Mouse (Mus musculus) CH12.LX (cell line): ENCODE measurements around the gene 1700013G24Rik. TPM values are rescaled to one million over a fixed set of nuclear protein-coding genes. Genes with fewer than 3 reads are reported as not detected.

ENCODE experiments used
- DNase-seq: peaks from one replicate; pipeline ENCODE4 v3.0.0-alpha.2; 2013; ENCODE audit errors: extremely low read depth
- H3K27ac ChIP-seq: 2 replicates; pipeline ENCODE4 v1.5.1; 2012; ENCODE audit warnings: low read depth, mild to moderate bottlenecking, control low read depth, moderate library complexity; ENCODE audit not compliant: insufficient read depth
- H3K27me3 ChIP-seq: replicated peaks from 2 replicates; pipeline ENCODE3; 2012; ENCODE audit warnings: inconsistent platforms
- H3K36me3 ChIP-seq, 2 experiments: replicated peaks in 1 of 2; 2 replicates each; pipeline versions ENCODE3 to v1.6.1; 2012; ENCODE audit warnings: inconsistent platforms in 1 of 2, low read length in 1 of 2, mild to moderate bottlenecking in 1 of 2, mixed read lengths in 1 of 2, moderate library complexity in 1 of 2; ENCODE audit not compliant: control insufficient read depth in 1 of 2, insufficient read depth in 1 of 2
- H3K4me1 ChIP-seq, 2 experiments: 2 replicates each; pipeline ENCODE4 v1.6.1; 2012; ENCODE audit warnings: inconsistent platforms in 1 of 2, moderate library complexity in 1 of 2; ENCODE audit not compliant: insufficient read depth in 2 of 2, control insufficient read depth in 1 of 2
- H3K4me2 ChIP-seq: 2 replicates; pipeline ENCODE4 v1.6.1; 2012; ENCODE audit warnings: low read depth, mild to moderate bottlenecking, control low read depth; ENCODE audit not compliant: poor library complexity, insufficient read depth, severe bottlenecking
- H3K4me3 ChIP-seq, 3 experiments: fragments of 150-350 bp in 1 of 3; sonication (generic) in 1 of 3; replicated peaks in 1 of 3; 2 replicates each; pipeline versions ENCODE3 to v1.5.1; 2011 to 2012; ENCODE audit warnings: low read depth in 2 of 3, low read length in 2 of 3, mild to moderate bottlenecking in 2 of 3, moderate library complexity in 2 of 3, control low read depth in 1 of 3, improper control_type of control experiment in 1 of 3, inconsistent platforms in 1 of 3, mixed read lengths in 1 of 3; ENCODE audit not compliant: poor library complexity in 1 of 3
- H3K79me2 ChIP-seq: replicated peaks from 2 replicates; pipeline ENCODE4 v1.6.1; 2012; ENCODE audit warnings: mild to moderate bottlenecking, moderate library complexity; ENCODE audit not compliant: control insufficient read depth, poor library complexity, insufficient read depth, severe bottlenecking; ENCODE audit errors: extremely low read depth
- H3K9ac ChIP-seq: 2 replicates; pipeline ENCODE4 v1.6.1; 2012; ENCODE audit warnings: low read depth, mild to moderate bottlenecking, control low read depth, moderate library complexity; ENCODE audit not compliant: insufficient read depth
- H3K9me3 ChIP-seq: replicated peaks from 2 replicates; pipeline ENCODE3; 2012; ENCODE audit warnings: low read length, inconsistent platforms, mixed read lengths
- BHLHE40 ChIP-seq: IDR thresholded peaks from 2 replicates; pipeline ENCODE4 v1.6.1; 2011; ENCODE audit warnings: mild to moderate bottlenecking, low read depth, low read length, improper control_type of control experiment
- CTCF ChIP-seq, 2 experiments: IDR thresholded peaks in 1 of 2; conservative IDR thresholded peaks in 1 of 2; 2 replicates each; pipeline ENCODE4 v1.5.1; 2011 to 2012; ENCODE audit warnings: low read depth in 2 of 2, low read length in 2 of 2, improper control_type of control experiment in 1 of 2, inconsistent platforms in 1 of 2, mild to moderate bottlenecking in 1 of 2, moderate library complexity in 1 of 2
- EP300 ChIP-seq: IDR thresholded peaks from 2 replicates; pipeline ENCODE4 v1.6.1; 2011; ENCODE audit warnings: low read length, improper control_type of control experiment
- GABPA ChIP-seq: IDR thresholded peaks from 2 replicates; pipeline ENCODE4 v1.6.1; 2012; ENCODE audit warnings: low read depth, low read length, improper control_type of control experiment, inconsistent platforms; ENCODE audit not compliant: insufficient replicate concordance
- HCFC1 ChIP-seq: IDR thresholded peaks from 2 replicates; pipeline ENCODE4 v1.6.1; 2012; ENCODE audit warnings: low read depth, mild to moderate bottlenecking, inconsistent platforms, low read length, improper control_type of control experiment
- KAT2A ChIP-seq: IDR thresholded peaks from 2 replicates; pipeline ENCODE4 v1.6.1; 2012; ENCODE audit warnings: low read length, improper control_type of control experiment, inconsistent platforms; ENCODE audit not compliant: insufficient replicate concordance
- MAX ChIP-seq: IDR thresholded peaks from 2 replicates; pipeline ENCODE4 v1.6.1; 2011; ENCODE audit warnings: low read length, improper control_type of control experiment
- MAZ ChIP-seq: IDR thresholded peaks from 2 replicates; pipeline ENCODE4 v1.6.1; 2012; ENCODE audit warnings: low read depth, mild to moderate bottlenecking, inconsistent platforms, low read length, improper control_type of control experiment, moderate library complexity
- MEF2A ChIP-seq: IDR thresholded peaks from 2 replicates; pipeline ENCODE4 v1.6.1; 2014; ENCODE audit warnings: low read depth, mild to moderate bottlenecking, inconsistent platforms, low read length, improper control_type of control experiment, borderline replicate concordance
- MXI1 ChIP-seq: IDR thresholded peaks from 2 replicates; pipeline ENCODE4 v1.6.1; 2011; ENCODE audit warnings: mild to moderate bottlenecking, low read depth, low read length, improper control_type of control experiment
- MYC ChIP-seq: IDR thresholded peaks from 2 replicates; pipeline ENCODE4 v1.6.1; 2011; ENCODE audit warnings: low read depth, mild to moderate bottlenecking, improper control_type of control experiment, low read length
- NRF1 ChIP-seq: IDR thresholded peaks from 2 replicates; pipeline ENCODE4 v1.6.1; 2014; ENCODE audit warnings: low read depth, mild to moderate bottlenecking, inconsistent platforms, low read length, improper control_type of control experiment, moderate library complexity
- POLR2A ChIP-seq: IDR thresholded peaks from 2 replicates; pipeline ENCODE4 v1.6.1; 2011; ENCODE audit warnings: low read depth, mild to moderate bottlenecking, improper control_type of control experiment, low read length
- SIN3A ChIP-seq: IDR thresholded peaks from 2 replicates; pipeline ENCODE4 v1.6.1; 2012; ENCODE audit warnings: low read length, improper control_type of control experiment, inconsistent platforms
- TBP ChIP-seq: conservative IDR thresholded peaks from 2 replicates; pipeline ENCODE4 v1.6.1; 2011; ENCODE audit warnings: low read depth, low read length, improper control_type of control experiment
- USF1 ChIP-seq: IDR thresholded peaks from 2 replicates; pipeline ENCODE4 v1.6.1; 2014; ENCODE audit warnings: low read depth, mild to moderate bottlenecking, inconsistent platforms, low read length, improper control_type of control experiment
- ZC3H11A ChIP-seq: IDR thresholded peaks from 2 replicates; pipeline ENCODE4 v1.6.1; 2012; ENCODE audit warnings: low read depth, mild to moderate bottlenecking, inconsistent platforms, low read length, improper control_type of control experiment
- ZKSCAN1 ChIP-seq: IDR thresholded peaks from 2 replicates; pipeline ENCODE4 v1.6.1; 2012; ENCODE audit warnings: low read depth, inconsistent platforms, low read length, improper control_type of control experiment, borderline replicate concordance
- ZMIZ1 ChIP-seq: IDR thresholded peaks from 2 replicates; pipeline ENCODE4 v1.6.1; 2012; ENCODE audit warnings: low read depth, mild to moderate bottlenecking, inconsistent platforms, low read length, improper control_type of control experiment
- ZNF384 ChIP-seq: IDR thresholded peaks from 2 replicates; pipeline ENCODE4 v1.6.1; 2012; ENCODE audit warnings: low read depth, low read length, improper control_type of control experiment, inconsistent platforms
- dilution Hi-C: fragments of 300-500 bp; cut with MboI; formaldehyde crosslinking; loops from 2 replicates; pipeline ENCODE4 v1.14.3; 2020; ENCODE audit warnings: low sequenced_read_pairs; ENCODE audit not compliant: extremely low pct_unique_long_range_greater_than_20kb, extremely low pct_ligation_motif_present
- in situ Hi-C: fragments of 300-500 bp; cut with MboI; formaldehyde crosslinking; loops from 3 replicates; pipeline ENCODE4 v1.14.3; 2019; ENCODE audit warnings: low sequenced_read_pairs, low pct_ligation_motif_present, low pct_unique_long_range_greater_than_20kb, mixed read lengths
- polyA plus RNA-seq: library from polyadenylated mRNA; unstranded; fragments of >175 nt; gene quantifications from 2 replicates; pipeline ENCODE4 v1.2.1, GENCODE M21; 2012; ENCODE audit warnings: low read depth; ENCODE audit not compliant: insufficient read length
- total RNA-seq, 2 experiments: library from RNA; depleted of rRNA; stranded (reverse); fragments of 300-350 nt in 1 of 2; fragments of >200 nt in 1 of 2; gene quantifications; 2 replicates each; pipeline ENCODE4 v1.2.3; 2012 to 2014

1700013G24Rik gene
- total and polyA plus RNA-seq, 3 experiments: not detected

DNA sequence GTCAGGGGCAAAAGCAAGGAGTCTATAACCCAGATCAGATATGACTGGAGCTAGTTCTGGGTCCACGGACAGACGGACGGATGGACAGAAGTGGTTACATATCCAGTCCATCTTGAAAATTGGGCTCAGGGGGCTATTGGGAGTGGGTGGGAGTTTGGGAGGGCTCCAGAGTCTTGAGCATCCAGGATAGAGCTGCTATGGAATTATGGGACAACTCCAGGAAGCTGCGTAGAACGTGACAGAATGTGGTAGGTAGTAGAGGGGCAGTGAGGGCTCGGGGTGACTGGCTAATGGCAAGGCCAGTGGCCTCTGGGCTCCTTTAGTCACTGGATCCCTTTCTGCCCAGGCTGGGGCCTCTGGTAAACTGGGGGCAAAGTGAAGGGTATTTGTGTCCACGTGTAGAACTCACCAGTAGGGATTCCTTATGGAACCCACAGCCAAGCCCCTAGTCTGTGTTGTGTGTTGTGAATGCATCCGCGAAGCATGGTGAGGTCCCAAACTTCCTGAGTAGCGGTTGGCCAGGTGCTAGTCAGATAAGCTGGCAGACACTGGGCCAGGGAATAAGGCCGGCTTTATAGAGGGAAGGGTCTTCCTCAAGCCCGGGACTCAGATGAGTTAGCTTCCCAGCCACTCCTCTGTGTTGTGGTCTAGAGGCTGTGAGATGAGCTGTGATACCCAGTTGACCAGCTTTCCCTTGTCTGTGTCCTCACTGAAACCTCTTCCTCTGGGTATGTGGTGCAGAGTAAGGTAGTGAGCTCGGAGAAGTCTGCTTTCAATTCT, 22.4 kb downstream of the 1700013G24Rik start:
- no peak for DNase-seq
- peaks cover 0 to 12% of the 10 kb centered on the region in 2 experiments for H3K36me3 ChIP-seq

GRCm38 (mm10) chr4:137476065-137476760, 23.1 kb downstream of the 1700013G24Rik start:
- Histone ChIP-seq H3K4me3 (no peak overlapping the region), H3K27ac (no peak overlapping the region), H3K36me3 (peaks cover 0 to 9% of the 10 kb centered on the region in 2 experiments), H3K4me1 (peaks cover 0 to 16% of the 10 kb centered on the region in 2 experiments; a peak in 2 of 4 replicates), H3K79me2 (no peaks in the 10 kb centered on the region), H3K4me2 (no peak overlapping the region), H3K9me3 (peaks cover 2% of the 10 kb centered on the region), H3K27me3 (no peaks in the 10 kb centered on the region), H3K9ac (no peak overlapping the region)
- TF ChIP-seq NRF1 (no peak), EP300 (no peak), USF1 (no peak), ZKSCAN1 (no peak), HCFC1 (no peak), CTCF (conservative IDR thresholded peaks at IDR 0.05 in 1 of 2, IDR thresholded peaks at IDR 0.05 in 1 of 2; ENCODE audit: low read depth in 2 of 2, low read length in 2 of 2) (no peak), ZMIZ1 (no peak), ZNF384 (no peak), MXI1 (no peak), MYC (no peak), SIN3A (no peak), MAX (no peak), MEF2A (no peak)
- in situ Hi-C loops: no loop called here
- dilution Hi-C loops: no loop called here
- DNase-seq: no peak

More for the DNA sequence above, 22.4 kb downstream of the 1700013G24Rik start:
- Histone ChIP-seq H3K9me3 (peaks cover 2% of the 10 kb centered on the region), H3K9ac (no peak overlapping the region), H3K4me1 (peaks cover 0 to 13% of the 10 kb centered on the region in 2 experiments; a peak in 2 of 4 replicates), H3K79me2 (no peaks in the 10 kb centered on the region), H3K27ac (no peak overlapping the region)
- in situ Hi-C loops: no loop called here
- TF ChIP-seq TBP (no peak), MAZ (no peak), GABPA (no peak), EP300 (no peak), KAT2A (no peak), POLR2A (no peak), ZC3H11A (no peak), HCFC1 (no peak), SIN3A (no peak), BHLHE40 (no peak)
- TF ChIP-seq, all 38 proteins: peak for 0
- Histone ChIP-seq H3K4me2 (no peak overlapping the region), H3K4me3 (no peak overlapping the region), H3K27me3 (no peaks in the 10 kb centered on the region)
- dilution Hi-C loops: no loop called here
